Mouse (Mus musculus) liver, embryonic 14.5 days (tissue): ENCODE measurements around the gene Naif1. TPM values are rescaled to one million over a fixed set of nuclear protein-coding genes. Genes with fewer than 3 reads are reported as not detected.

ENCODE experiments used
- ATAC-seq: fragments of 200-750 bp; cut with Nextera tagmentation; 2 replicates; pipeline ENCODE4 v1.8.0; 2017; ENCODE audit warnings: moderate number of reproducible peaks, mild to moderate bottlenecking, moderate library complexity; ENCODE audit not compliant: insufficient read depth
- DNase-seq, 3 experiments: peaks; one replicate each; pipeline ENCODE4 v3.0.0-alpha.2; 2012 to 2013; ENCODE audit warnings: low read depth in 3 of 3, low spot score in 3 of 3
- H3K27ac ChIP-seq: fragments of 300-500 bp; sonication (generic); 2 replicates; pipeline ENCODE4 v1.5.1; 2014; ENCODE audit warnings: moderate library complexity, mild to moderate bottlenecking, control low read depth, inconsistent platforms
- H3K27me3 ChIP-seq: fragments of 300-500 bp; sonication (generic); 2 replicates; pipeline ENCODE4 v1.6.1; 2014; ENCODE audit warnings: mild to moderate bottlenecking, low read length, moderate library complexity; ENCODE audit not compliant: control insufficient read depth, insufficient read depth
- H3K36me3 ChIP-seq: fragments of 300-500 bp; sonication (generic); replicated peaks from 2 replicates; pipeline ENCODE4 v1.6.1; 2014; ENCODE audit warnings: low read depth; ENCODE audit not compliant: control insufficient read depth, insufficient read depth
- H3K4me1 ChIP-seq, 2 experiments: fragments of 200-500 bp in 1 of 2; fragments of 300-500 bp in 1 of 2; sonication (generic) in 1 of 2; replicated peaks; 2 replicates each; pipeline ENCODE4 v1.6.1; 2012 to 2014; ENCODE audit warnings: antibody characterized with exemption in 1 of 2, inconsistent platforms in 1 of 2, low read length in 1 of 2; ENCODE audit not compliant: control insufficient read depth in 2 of 2, insufficient read depth in 2 of 2
- H3K4me2 ChIP-seq: fragments of 300-500 bp; sonication (generic); 2 replicates; pipeline ENCODE4 v1.6.1; 2014; ENCODE audit warnings: low read depth, mild to moderate bottlenecking, control low read depth, moderate library complexity
- H3K4me3 ChIP-seq, 2 experiments: fragments of 200-500 bp in 1 of 2; fragments of 300-500 bp in 1 of 2; sonication (generic) in 1 of 2; 2 replicates each; pipeline ENCODE4 v1.5.1; 2012 to 2014; ENCODE audit warnings: low read depth in 2 of 2, low read length in 2 of 2, mild to moderate bottlenecking in 2 of 2, control low read depth in 1 of 2, inconsistent platforms in 1 of 2, moderate library complexity in 1 of 2; ENCODE audit not compliant: insufficient read depth in 1 of 2
- H3K9ac ChIP-seq: fragments of 300-500 bp; sonication (generic); replicated peaks from 2 replicates; pipeline ENCODE4 v1.6.1; 2014; ENCODE audit warnings: mild to moderate bottlenecking, control low read depth, moderate library complexity
- H3K9me3 ChIP-seq: fragments of 300-500 bp; sonication (generic); 2 replicates; pipeline ENCODE4 v1.6.1; 2016; ENCODE audit warnings: low read length, mixed read lengths; ENCODE audit not compliant: control insufficient read depth
- CTCF ChIP-seq: IDR thresholded peaks from 2 replicates; pipeline ENCODE4 v1.5.1; 2016; ENCODE audit warnings: antibody characterized with exemption, low read depth, control low read depth
- EP300 ChIP-seq: IDR thresholded peaks from 2 replicates; pipeline ENCODE4 v1.6.1; 2016; ENCODE audit warnings: antibody characterized with exemption, low read depth
- WGBS: fragments of 180-500 bp; shearing (Covaris S2); extraction: QIAGEN DNeasy Blood & Tissue Kit; methylation state at CpG from one replicate; pipeline ENCODE4 v1.1.7; 2014; ENCODE audit not compliant: insufficient replicate concordance; 5-methylcytosine and 5-hydroxymethylcytosine counted together
- polyA plus RNA-seq, 2 experiments: library from polyadenylated mRNA; depleted of rRNA in 1 of 2; stranded (reverse) in 1 of 2; unstranded in 1 of 2; fragments of >200 nt; fragmentation: Nextera tagmentation in 1 of 2; extraction: Ambion mirVana in 1 of 2; gene quantifications; 2 replicates each; pipeline versions ENCODE4 v1.2.1 to v1.2.3; 2012 to 2014

Gene Naif1
- polyA plus RNA-seq, 2 experiments, result 1.4 to 1.6 TPM

- no peak overlapping the region for H3K9ac ChIP-seq
These were observed 45.0 kb downstream of the Naif1 start for GRCm38 (mm10) chr2:32495185-32495726.

GRCm38 (mm10) chr2:32496190-32496589, 45.9 kb downstream of the Naif1 start:
- ATAC-seq, result no peak
- Histone ChIP-seq H3K4me2 (peak overlapping the region; percentile 53; the same call in 1 of the 2 replicates), H3K4me1 (peaks cover 0 to 13% of the 10 kb centered on the region in 2 experiments; a peak in 3 of 4 replicates), H3K36me3 (no peaks in the 10 kb centered on the region), H3K27me3 (no peaks in the 10 kb centered on the region), H3K27ac (no peak overlapping the region), H3K9ac (no peak overlapping the region), H3K9me3 (no peaks in the 10 kb centered on the region), H3K4me3 (no peak overlapping the region)
- TF ChIP-seq CTCF (no peak), EP300 (no peak)
- DNase-seq, result no peak
- WGBS, result 9% methylated on average over 5 of the region's 5 CpGs

More at GRCm38 (mm10) chr2:32495185-32495726, 45.0 kb downstream of the Naif1 start:
- peak; percentile 68 for ATAC-seq
- Histone ChIP-seq H3K36me3 (no peaks in the 10 kb centered on the region), H3K27me3 (no peaks in the 10 kb centered on the region), H3K4me3 (peak overlapping the region; percentile 7 to 8; a peak in 3 of 4 replicates), H3K4me1 (peaks cover 0 to 13% of the 10 kb centered on the region in 2 experiments; a peak in 3 of 4 replicates), H3K4me2 (peak overlapping the region; percentile 53), H3K27ac (no peak overlapping the region), H3K9me3 (no peaks in the 10 kb centered on the region)
- WGBS, result 7% methylated on average over 20 of the region's 20 CpGs
- DNase-seq, result peak in 1 of 3 experiments; percentile 25
- TF ChIP-seq EP300 (no peak), CTCF (no peak)

- Histone ChIP-seq H3K4me3 (no peak overlapping the region), H3K36me3 (no peaks in the 10 kb centered on the region), H3K9ac (no peak overlapping the region), H3K27ac (no peak overlapping the region), H3K9me3 (no peaks in the 10 kb centered on the region), H3K4me2 (no peak overlapping the region), H3K4me1 (peaks cover 0 to 11% of the 10 kb centered on the region in 2 experiments; a peak in 3 of 4 replicates), H3K27me3 (no peaks in the 10 kb centered on the region)
- 48% methylated on average over 4 of the region's 4 CpGs for WGBS
- TF ChIP-seq CTCF (no peak), EP300 (no peak)
- DNase-seq (no peak), ATAC-seq (no peak)
These were observed 49.1 kb downstream of the Naif1 start for GRCm38 (mm10) chr2:32499365-32499764.

- WGBS, result 61% methylated on average over 5 of the region's 5 CpGs
- no peak for DNase-seq
- TF ChIP-seq EP300 (no peak), CTCF (no peak)
- no peak for ATAC-seq
- no peaks in the 10 kb centered on the region for H3K36me3 ChIP-seq
- no peak overlapping the region for H3K4me3 ChIP-seq
- H3K4me1 ChIP-seq, result peaks cover 0 to 5% of the 10 kb centered on the region in 2 experiments; a peak in 1 of 4 replicates
- no peaks in the 10 kb centered on the region for H3K27me3 ChIP-seq
- H3K4me2 ChIP-seq, result no peak overlapping the region
- no peaks in the 10 kb centered on the region for H3K9me3 ChIP-seq
- no peak overlapping the region for H3K27ac ChIP-seq
- no peak overlapping the region for H3K9ac ChIP-seq
These were observed 50.2 kb downstream of the Naif1 start for GRCm38 (mm10) chr2:32500461-32500860.

- WGBS, result 46% methylated on average over 5 of the region's 5 CpGs
- no peak for ATAC-seq
- no peak overlapping the region for H3K4me3 ChIP-seq
These were observed 51.6 kb downstream of the Naif1 start for GRCm38 (mm10) chr2:32501754-32502324.

More at GRCm38 (mm10) chr2:32501754-32502324, 51.6 kb downstream of the Naif1 start:
- TF ChIP-seq EP300 (no peak), CTCF (no peak)
- Histone ChIP-seq H3K4me2 (no peak overlapping the region), H3K9me3 (no peaks in the 10 kb centered on the region), H3K27ac (no peak overlapping the region), H3K27me3 (no peaks in the 10 kb centered on the region), H3K36me3 (no peaks in the 10 kb centered on the region), H3K9ac (no peak overlapping the region), H3K4me1 (peaks cover 0 to under 1% of the 10 kb centered on the region in 2 experiments; a peak in 1 of 4 replicates)
- no peak for DNase-seq
